Mouse (Mus musculus) myocyte (in vitro differentiated cells): Measurements from ENCODE around the gene Trmt61a. TPM values are rescaled to one million over a fixed set of nuclear protein-coding genes. Genes with fewer than 3 reads are reported as not detected.
"Not testable (repeated sequence)": the region's sequence is repeated elsewhere in the genome, so short reads cannot be mapped to it uniquely, and the experiment has no call there.

Experiments
- H3K27me3 ChIP-seq: one replicate; pipeline ENCODE4 v1.6.1; 2011; ENCODE audit not compliant: control insufficient read depth, insufficient read depth, insufficient read length
- H3K36me3 ChIP-seq: one replicate; pipeline ENCODE4 v1.6.1; 2011; ENCODE audit not compliant: control insufficient read depth, insufficient read depth
- H3K4me2 ChIP-seq: one replicate; pipeline ENCODE4 v1.6.1; 2011; ENCODE audit warnings: low read depth, control low read depth
- H3K4me3 ChIP-seq: one replicate; pipeline ENCODE4 v1.5.1; 2011; ENCODE audit warnings: mild to moderate bottlenecking, control low read depth, moderate library complexity
- H3K79me2 ChIP-seq: one replicate; pipeline ENCODE4 v1.6.1; 2011; ENCODE audit not compliant: control insufficient read depth, insufficient read depth
- H3ac ChIP-seq: one replicate; pipeline ENCODE4 v1.6.1; 2011; ENCODE audit not compliant: control insufficient read depth, insufficient read length
- CEBPB ChIP-seq: IDR thresholded peaks from 2 replicates; pipeline ENCODE4 v1.6.1; 2011; ENCODE audit warnings: mild to moderate bottlenecking, moderate library complexity; ENCODE audit not compliant: poor library complexity, insufficient read depth, severe bottlenecking
- E2F4 ChIP-seq: IDR thresholded peaks from one replicate; pipeline ENCODE4 v1.6.1; 2011; ENCODE audit warnings: mild to moderate bottlenecking, control low read depth, moderate library complexity; ENCODE audit not compliant: insufficient read depth
- MAX ChIP-seq: IDR thresholded peaks from one replicate; pipeline ENCODE4 v1.6.1; 2011; ENCODE audit warnings: low read depth, mild to moderate bottlenecking, control low read depth
- MYOD1 ChIP-seq, 3 experiments: IDR thresholded peaks; one replicate each; pipeline ENCODE4 v1.6.1; 2011; ENCODE audit warnings: control low read depth in 2 of 3, low read depth in 2 of 3, mild to moderate bottlenecking in 2 of 3, moderate library complexity in 1 of 3; ENCODE audit not compliant: insufficient read length in 2 of 3, control insufficient read depth in 1 of 3
- MYOG ChIP-seq, 3 experiments: IDR thresholded peaks; one replicate each; pipeline ENCODE4 v1.6.1; 2011; ENCODE audit warnings: control low read depth in 2 of 3, low read depth in 2 of 3, mild to moderate bottlenecking in 2 of 3; ENCODE audit not compliant: insufficient read length in 2 of 3, control insufficient read depth in 1 of 3, insufficient read depth in 1 of 3
- POLR2A ChIP-seq: IDR thresholded peaks from one replicate; pipeline ENCODE4 v1.6.1; 2011; ENCODE audit warnings: low read depth, mild to moderate bottlenecking, control low read depth, moderate library complexity; ENCODE audit not compliant: insufficient read length
- POLR2AphosphoS2 ChIP-seq: IDR thresholded peaks from one replicate; pipeline ENCODE4 v1.6.1; 2011; ENCODE audit warnings: low read depth, control low read depth; ENCODE audit not compliant: insufficient read length
- REST ChIP-seq: IDR thresholded peaks from one replicate; pipeline ENCODE4 v1.6.1; 2011; ENCODE audit warnings: mild to moderate bottlenecking, control low read depth, moderate library complexity; ENCODE audit not compliant: insufficient read depth, insufficient read length
- SRF ChIP-seq: IDR thresholded peaks from one replicate; pipeline ENCODE4 v1.6.1; 2011; ENCODE audit warnings: low read depth; ENCODE audit not compliant: control insufficient read depth, insufficient read length
- TCF12 ChIP-seq: IDR thresholded peaks from one replicate; pipeline ENCODE4 v1.6.1; 2011; ENCODE audit warnings: mild to moderate bottlenecking, control low read depth; ENCODE audit not compliant: poor library complexity, insufficient read depth, severe bottlenecking
- TCF3 ChIP-seq: IDR thresholded peaks from one replicate; pipeline ENCODE4 v1.6.1; 2011; ENCODE audit warnings: low read depth, control low read depth; ENCODE audit not compliant: insufficient read length
- USF1 ChIP-seq: IDR thresholded peaks from one replicate; pipeline ENCODE4 v1.6.1; 2011; ENCODE audit warnings: low read depth, mild to moderate bottlenecking, control low read depth, moderate library complexity
- polyA plus RNA-seq: library from polyadenylated mRNA; unstranded; fragments of >200 nt; fragmentation: generic; extraction: Trizol; gene quantifications from one replicate; pipeline ENCODE4 v1.2.1, GENCODE M21; 2012; ENCODE audit warnings: missing spikeins

Trmt61a gene
- polyA plus RNA-seq, 1 experiment = 17.7 TPM

- no peaks in the 10 kb centered on the region for H3K27me3 ChIP-seq
- peaks cover 12% of the 10 kb centered on the region for H3K36me3 ChIP-seq
- H3K4me2 ChIP-seq = no peak overlapping the region
- no peak for TF ChIP-seq TCF3
- TF ChIP-seq REST = no peak
- TF ChIP-seq TCF12 = no peak
- TF ChIP-seq MYOD1 (IDR thresholded peaks at IDR 0.05; ENCODE audit: control insufficient read depth in 1 of 3, insufficient read length in 2 of 3, low read depth in 2 of 3) = no peak
- TF ChIP-seq MYOG (IDR thresholded peaks at IDR 0.05; ENCODE audit: control insufficient read depth in 1 of 3, insufficient read depth in 1 of 3, insufficient read length in 2 of 3, low read depth in 2 of 3) = no peak
- TF ChIP-seq POLR2AphosphoS2 = no peak
- no peak for TF ChIP-seq USF1
- TF ChIP-seq SRF = no peak
- no peak overlapping the region for H3K4me3 ChIP-seq
- H3K79me2 ChIP-seq = no peaks in the 10 kb centered on the region
- no peak overlapping the region for H3ac ChIP-seq
Observed at GRCm38 (mm10) chr12:111659331-111659730, 18.6 kb upstream of the Trmt61a start.

GRCm38 (mm10) chr12:111660628-111661027 is 17.3 kb upstream of the Trmt61a start:
- Histone ChIP-seq H3K4me3 (no peak overlapping the region), H3K36me3 (peaks cover 2% of the 10 kb centered on the region), H3K27me3 (no peaks in the 10 kb centered on the region), H3K79me2 (no peaks in the 10 kb centered on the region), H3K4me2 (no peak overlapping the region), H3ac (no peak overlapping the region)
- TF ChIP-seq TCF12 (no peak), REST (no peak), MAX (no peak), POLR2AphosphoS2 (no peak), SRF (no peak), E2F4 (no peak), USF1 (no peak), MYOD1 (IDR thresholded peaks at IDR 0.05; ENCODE audit: control insufficient read depth in 1 of 3, insufficient read length in 2 of 3, low read depth in 2 of 3) (no peak), TCF3 (no peak), POLR2A (no peak), CEBPB (no peak), MYOG (IDR thresholded peaks at IDR 0.05; ENCODE audit: control insufficient read depth in 1 of 3, insufficient read depth in 1 of 3, insufficient read length in 2 of 3, low read depth in 2 of 3) (no peak)

- H3K36me3 ChIP-seq, H3K4me2 ChIP-seq, H3K79me2 ChIP-seq, H3ac ChIP-seq, H3K27me3 ChIP-seq, H3K4me3 ChIP-seq: not testable (repeated sequence)
Observed at GRCm38 (mm10) chr12:111661554-111661953, 16.4 kb upstream of the Trmt61a start.

- no peaks in the 10 kb centered on the region for H3K36me3 ChIP-seq
- no peaks in the 10 kb centered on the region for H3K79me2 ChIP-seq
- no peak overlapping the region for H3K4me3 ChIP-seq
- H3K4me2 ChIP-seq = peak overlapping the region; percentile 70
- TF ChIP-seq REST (no peak), CEBPB (no peak), E2F4 (no peak), MYOG (IDR thresholded peaks at IDR 0.05; ENCODE audit: control insufficient read depth in 1 of 3, insufficient read depth in 1 of 3, insufficient read length in 2 of 3, low read depth in 2 of 3) (peak in 2 of 3 experiments; percentile 52 to 90), MAX (no peak), USF1 (no peak), TCF3 (no peak), SRF (no peak), TCF12 (peak; percentile 9), POLR2AphosphoS2 (peak; percentile 24), POLR2A (no peak), MYOD1 (IDR thresholded peaks at IDR 0.05; ENCODE audit: control insufficient read depth in 1 of 3, insufficient read length in 2 of 3, low read depth in 2 of 3) (peak in 2 of 3 experiments; percentile 89 to 92)
- H3ac ChIP-seq = no peak overlapping the region
- no peaks in the 10 kb centered on the region for H3K27me3 ChIP-seq
Observed at GRCm38 (mm10) chr12:111663228-111664143, 14.4 kb upstream of the Trmt61a start.

GRCm38 (mm10) chr12:111664144-111664634 is 13.7 kb upstream of the Trmt61a start:
- TF ChIP-seq SRF (no peak), TCF3 (peak; percentile 95), MYOD1 (IDR thresholded peaks at IDR 0.05; ENCODE audit: control insufficient read depth in 1 of 3, insufficient read length in 2 of 3, low read depth in 2 of 3) (peak; percentile 95 to 100 (median 100)), TCF12 (peak; percentile 98), REST (no peak), POLR2AphosphoS2 (peak; percentile 43), POLR2A (no peak), USF1 (no peak), E2F4 (no peak), MYOG (IDR thresholded peaks at IDR 0.05; ENCODE audit: control insufficient read depth in 1 of 3, insufficient read depth in 1 of 3, insufficient read length in 2 of 3, low read depth in 2 of 3) (peak; percentile 93 to 99 (median 99)), MAX (no peak), CEBPB (no peak)
- Histone ChIP-seq H3K4me3 (no peak overlapping the region), H3K36me3 (no peaks in the 10 kb centered on the region), H3ac (no peak overlapping the region), H3K79me2 (no peaks in the 10 kb centered on the region), H3K4me2 (peak overlapping the region; percentile 70), H3K27me3 (no peaks in the 10 kb centered on the region)
